Mouse (Mus musculus) skeletal muscle tissue, adult 2 months (tissue): Measurements from ENCODE around the gene Pgs1.
A peak's percentile ranks its signal among the peaks of the same experiment; 100 is the strongest.

ENCODE experiments used
- DNase-seq: peaks from one replicate; pipeline ENCODE4 v3.0.0-alpha.2; 2012; ENCODE audit warnings: low read depth, low spot score

The Pgs1 gene

GRCm38 (mm10) chr11:117963091-117963793 is 22.9 kb upstream of the Pgs1 start:
- peak; percentile 97 for DNase-seq

GRCm38 (mm10) chr11:117963872-117964271 is 22.2 kb upstream of the Pgs1 start:
- DNase-seq, result no peak

- no peak for DNase-seq
Observed at GRCm38 (mm10) chr11:117964294-117964693, 21.8 kb upstream of the Pgs1 start.

GRCm38 (mm10) chr11:117965052-117965451 is 21.0 kb upstream of the Pgs1 start:
- no peak for DNase-seq

GRCm38 (mm10) chr11:117965561-117965981 is 20.5 kb upstream of the Pgs1 start:
- DNase-seq, result no peak

- no peak for DNase-seq
Observed at GRCm38 (mm10) chr11:117966506-117967100, 19.5 kb upstream of the Pgs1 start.

GRCm38 (mm10) chr11:117967249-117968015 is 18.7 kb upstream of the Pgs1 start:
- DNase-seq, result no peak

GRCm38 (mm10) chr11:117968016-117968671 is 17.9 kb upstream of the Pgs1 start:
- DNase-seq, result no peak

- DNase-seq, result no peak
Observed at GRCm38 (mm10) chr11:117968716-117969099, 17.4 kb upstream of the Pgs1 start.

- DNase-seq, result peak; percentile 93
Observed at GRCm38 (mm10) chr11:117969100-117969944, 16.8 kb upstream of the Pgs1 start.

- peak; percentile 73 for DNase-seq
Observed at GRCm38 (mm10) chr11:117969945-117970872, 15.9 kb upstream of the Pgs1 start, which contains the start of gene Socs3. Socs3 (minus strand) TSS chr11:117970047.

- no peak for DNase-seq
Observed at GRCm38 (mm10) chr11:117971100-117971499, 15.0 kb upstream of the Pgs1 start.

- no peak for DNase-seq
Observed at GRCm38 (mm10) chr11:117971646-117972242, 14.3 kb upstream of the Pgs1 start.

GRCm38 (mm10) chr11:117972656-117973558 is 13.2 kb upstream of the Pgs1 start:
- DNase-seq, result no peak

GRCm38 (mm10) chr11:117973569-117973968 is 12.5 kb upstream of the Pgs1 start:
- no peak for DNase-seq

GRCm38 (mm10) chr11:117974327-117975125 is 11.6 kb upstream of the Pgs1 start:
- DNase-seq, result no peak

GRCm38 (mm10) chr11:117975211-117975967 is 10.7 kb upstream of the Pgs1 start:
- no peak for DNase-seq
